Mouse (Mus musculus) lung, postnatal 4 days (tissue): ENCODE measurements at regions not wholly inside any gene's neighbourhood (a gene's known extent, or its start where the extent isn't known, plus 50 kb on each side); places are given as distances from the start of the nearest gene placed in this dataset.

Experiments used
- DNase-seq, 2 experiments: peaks; one replicate each; pipeline ENCODE4 v3.0.0; 2021

GRCm38 (mm10) chr1:44957125-44957524 lies 354.2 kb upstream of the Col3a1 start:
- DNase-seq = no peak

- peak in 1 of 2 experiments; percentile 5 for DNase-seq
Observed at GRCm38 (mm10) chr1:44987171-44987570, 324.2 kb upstream of the Col3a1 start.

GRCm38 (mm10) chr1:45020516-45020915 lies 290.8 kb upstream of the Col3a1 start:
- DNase-seq = no peak

GRCm38 (mm10) chr1:45021234-45021633 lies 290.1 kb upstream of the Col3a1 start:
- DNase-seq = no peak

GRCm38 (mm10) chr1:45022146-45022841 lies 289.0 kb upstream of the Col3a1 start:
- peak; percentile 68 to 79 for DNase-seq

GRCm38 (mm10) chr1:45023336-45023735 lies 288.0 kb upstream of the Col3a1 start:
- DNase-seq = no peak

GRCm38 (mm10) chr1:45031436-45032027 lies 279.8 kb upstream of the Col3a1 start:
- DNase-seq = no peak

- no peak for DNase-seq
Observed at GRCm38 (mm10) chr1:45033343-45033742, 278.0 kb upstream of the Col3a1 start.

GRCm38 (mm10) chr1:45041328-45041727 lies 270.0 kb upstream of the Col3a1 start:
- DNase-seq = no peak

GRCm38 (mm10) chr1:45041815-45042214 lies 269.5 kb upstream of the Col3a1 start:
- DNase-seq = no peak

- DNase-seq = no peak
Observed at GRCm38 (mm10) chr1:45043245-45043926, 268.0 kb upstream of the Col3a1 start.

- DNase-seq = no peak
Observed at GRCm38 (mm10) chr1:45090841-45091535, 220.3 kb upstream of the Col3a1 start.

- no peak for DNase-seq
Observed at GRCm38 (mm10) chr1:45100966-45101365, 210.4 kb upstream of the Col3a1 start.

GRCm38 (mm10) chr1:45116409-45117144 lies 194.8 kb upstream of the Col3a1 start:
- DNase-seq = no peak

GRCm38 (mm10) chr1:45135152-45135714 lies 176.1 kb upstream of the Col3a1 start:
- DNase-seq = no peak

GRCm38 (mm10) chr1:45147019-45147418 lies 164.3 kb upstream of the Col3a1 start:
- DNase-seq = no peak

GRCm38 (mm10) chr1:45181632-45182031 lies 129.7 kb upstream of the Col3a1 start:
- DNase-seq = no peak

GRCm38 (mm10) chr1:45185341-45185740 lies 126.0 kb upstream of the Col3a1 start:
- no peak for DNase-seq

- DNase-seq = no peak
Observed at GRCm38 (mm10) chr1:45207926-45208325, 103.4 kb upstream of the Col3a1 start.

GRCm38 (mm10) chr1:45216272-45216671 lies 95.1 kb upstream of the Col3a1 start:
- DNase-seq = no peak
